Mouse (Mus musculus): ENCODE measurements at regions not wholly inside any gene's neighbourhood (a gene's known extent, or its start where the extent isn't known, plus 50 kb on each side); places are given as distances from the start of the nearest gene placed in this dataset.

DNA sequence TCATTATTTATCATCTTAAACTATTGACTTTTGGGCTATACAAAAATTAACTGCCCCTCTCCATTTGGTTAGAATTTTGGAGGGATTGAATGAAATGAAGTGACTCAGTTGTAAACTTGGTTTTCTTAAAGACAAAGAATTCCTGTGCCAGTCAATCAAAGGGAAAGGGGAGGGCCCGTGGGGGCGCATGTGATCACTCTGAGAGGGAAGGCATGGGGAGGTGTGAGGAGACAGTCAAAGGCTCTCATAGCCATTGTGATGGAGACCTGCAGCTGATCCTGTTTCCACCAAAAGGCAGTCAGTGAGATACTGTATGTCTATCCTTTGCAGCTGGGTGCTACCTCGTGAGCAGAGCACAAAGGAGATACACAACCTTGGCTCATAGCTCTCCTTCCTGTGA, 156.6 kb upstream of the Slc24a2 start:
- TF ChIP-seq TAL1 (conservative IDR thresholded peaks at IDR 0.05; ENCODE audit: low read depth, low read length) (no peak), CTCF (IDR thresholded peaks at IDR 0.05; ENCODE audit: low read depth, low read length) (no peak), POLR2AphosphoS5 (IDR thresholded peaks at IDR 0.05; ENCODE audit: insufficient replicate concordance, low read depth, low read length) (no peak)

Measured in G1E (cell line).